Mouse (Mus musculus) E14TG2a.4 (cell line): ENCODE data around the gene Capn5.

Source experiments
- CTCF ChIP-seq: conservative IDR thresholded peaks from 2 replicates; pipeline ENCODE4 v1.5.1; 2014; ENCODE audit warnings: low read length
- NANOG ChIP-seq: IDR thresholded peaks from 2 replicates; pipeline ENCODE4 v1.6.1; 2014; ENCODE audit warnings: borderline replicate concordance, low read length, mixed read lengths
- POU5F1 ChIP-seq: IDR thresholded peaks from 2 replicates; pipeline ENCODE4 v1.6.1; 2014; ENCODE audit warnings: low read length, borderline replicate concordance

- TF ChIP-seq CTCF (no peak), POU5F1 (no peak), NANOG (no peak)
Observed at GRCm38 (mm10) chr7:98178560-98179231, 622 bp upstream of the Capn5 start.
